Mouse (Mus musculus): ENCODE results near the gene Rasgef1b.
A peak's percentile ranks its signal among the peaks of the same experiment; 100 is the strongest.

Rasgef1b gene

DNA sequence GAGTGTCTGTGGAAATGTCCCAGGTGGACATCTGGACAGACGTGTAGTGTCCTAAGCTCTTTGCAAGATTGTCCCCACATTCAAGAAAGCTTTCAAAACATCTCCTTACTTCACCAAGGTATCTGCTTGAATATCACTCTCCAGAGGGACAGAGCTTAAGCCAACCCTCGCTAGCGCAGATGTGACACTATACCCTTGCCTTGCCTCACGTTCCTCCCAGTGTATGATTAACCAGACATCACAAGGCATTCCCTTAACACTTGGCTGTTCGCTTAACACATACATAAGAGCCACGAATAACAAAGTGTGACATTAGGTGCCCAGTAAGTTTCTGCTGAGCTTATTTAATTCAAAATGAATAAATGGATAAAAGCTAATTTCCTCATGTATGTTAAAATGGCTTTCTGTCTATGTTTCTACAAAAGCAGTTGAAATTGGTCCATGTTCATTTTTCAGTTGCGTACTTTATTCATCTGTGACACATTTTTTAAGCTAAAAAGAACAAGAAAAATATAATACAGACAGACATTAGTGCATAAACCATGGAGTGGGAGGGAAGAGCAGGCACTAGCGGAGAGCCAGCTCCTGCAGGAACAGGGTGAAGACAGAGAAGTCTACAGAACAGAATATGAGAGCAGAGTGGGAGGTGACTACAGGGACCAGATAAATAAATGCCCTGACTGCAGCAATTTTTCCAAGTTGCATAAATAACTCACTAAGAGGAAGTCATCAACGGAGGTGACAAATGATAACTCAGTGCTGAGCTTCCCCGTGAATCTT lies 126.4 kb downstream of the Rasgef1b start:
- DNase-seq (ENCODE audit: low spot score in 2 of 2): no peak

DNA sequence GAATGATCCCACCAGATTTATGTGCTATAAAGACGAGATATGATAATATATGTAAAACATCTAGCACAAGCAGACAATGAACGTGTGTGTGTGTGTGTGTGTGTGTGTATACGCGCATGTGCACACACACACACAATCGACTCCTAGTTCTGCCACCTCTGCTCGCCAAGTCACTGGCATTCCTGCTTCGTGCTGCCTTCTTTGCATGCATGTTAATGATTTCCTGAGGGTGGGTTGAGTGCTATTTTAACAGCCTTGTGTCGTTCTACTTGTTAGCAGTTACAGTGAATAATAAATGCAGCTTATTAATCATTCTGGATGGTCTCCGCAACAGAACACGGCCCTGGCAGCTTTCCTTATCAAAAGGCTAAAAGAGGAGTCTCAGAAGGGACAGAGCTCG lies 129.5 kb downstream of the Rasgef1b start:
- no peak for DNase-seq (ENCODE audit: low spot score in 2 of 2)

DNA sequence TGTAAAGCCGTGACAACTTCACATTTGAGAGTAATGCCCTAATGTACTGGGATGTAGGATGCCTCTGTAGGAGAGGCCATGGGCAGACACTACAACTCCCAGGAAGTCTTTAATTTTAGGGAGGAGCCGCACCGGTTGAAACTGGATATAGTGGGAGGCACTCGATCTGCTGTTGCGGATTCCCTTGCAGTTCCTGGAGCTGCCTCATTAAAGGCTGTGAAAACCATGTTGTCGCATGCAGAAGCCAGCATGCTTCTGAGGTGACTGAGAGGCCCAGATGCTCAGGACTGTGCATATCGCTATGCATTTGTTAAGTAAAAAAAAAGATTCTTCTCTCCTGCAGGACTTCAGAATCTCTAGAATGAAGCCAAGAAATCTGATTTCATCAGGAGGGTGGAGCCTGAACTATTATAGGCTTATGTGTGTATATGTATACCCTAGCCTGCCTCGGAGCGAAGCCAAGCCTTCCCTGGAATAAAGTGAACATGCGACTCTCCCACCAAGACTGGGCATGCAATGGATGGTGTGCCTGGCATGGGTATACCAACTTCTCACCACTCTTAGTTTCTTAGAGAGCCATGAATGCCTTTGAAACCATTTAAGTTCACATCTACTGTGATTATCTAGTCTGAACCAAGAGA lies 130.3 kb downstream of the Rasgef1b start:
- DNase-seq (ENCODE audit: low spot score in 2 of 2): no peak

DNA sequence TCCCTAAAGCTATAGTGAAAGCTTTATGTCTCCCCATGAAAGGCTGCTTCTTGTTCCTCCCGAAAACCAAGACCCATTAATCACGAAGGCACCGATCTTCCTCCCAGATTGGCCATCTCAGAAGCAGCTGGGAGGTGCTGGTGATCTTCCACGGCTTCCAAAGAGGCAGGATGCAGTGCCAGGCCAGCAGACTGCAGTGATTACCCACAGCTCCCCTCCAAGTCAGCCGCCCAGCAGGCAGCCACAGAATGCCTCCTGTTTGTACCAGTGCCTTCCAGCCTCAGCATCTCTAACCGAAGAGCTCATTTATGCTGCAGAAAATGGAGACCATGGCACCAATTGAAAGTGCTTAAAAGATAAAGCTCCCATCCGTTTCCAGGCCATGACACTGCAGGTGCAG lies 131.2 kb downstream of the Rasgef1b start:
- DNase-seq (ENCODE audit: low spot score in 2 of 2): no peak

DNA sequence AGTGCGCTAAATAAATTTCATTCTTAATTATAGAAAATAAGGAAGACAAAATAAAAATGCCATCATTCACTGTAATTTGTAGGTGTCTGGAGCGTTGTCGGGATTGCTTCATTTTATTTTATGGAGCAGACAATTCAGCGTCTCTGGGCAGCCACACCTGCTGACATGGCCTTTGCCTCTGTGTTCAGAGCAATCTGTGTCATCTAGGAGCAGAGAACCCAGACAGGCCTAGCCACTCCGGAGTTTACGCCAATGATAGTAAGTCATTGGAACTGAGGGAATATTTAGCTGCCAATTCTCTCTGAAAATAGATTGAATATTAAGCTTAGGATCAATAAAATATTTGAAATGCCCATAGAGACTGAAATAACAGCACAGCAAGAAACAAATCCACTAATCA lies 137.5 kb downstream of the Rasgef1b start:
- DNase-seq (ENCODE audit: low spot score in 2 of 2): no peak

DNA sequence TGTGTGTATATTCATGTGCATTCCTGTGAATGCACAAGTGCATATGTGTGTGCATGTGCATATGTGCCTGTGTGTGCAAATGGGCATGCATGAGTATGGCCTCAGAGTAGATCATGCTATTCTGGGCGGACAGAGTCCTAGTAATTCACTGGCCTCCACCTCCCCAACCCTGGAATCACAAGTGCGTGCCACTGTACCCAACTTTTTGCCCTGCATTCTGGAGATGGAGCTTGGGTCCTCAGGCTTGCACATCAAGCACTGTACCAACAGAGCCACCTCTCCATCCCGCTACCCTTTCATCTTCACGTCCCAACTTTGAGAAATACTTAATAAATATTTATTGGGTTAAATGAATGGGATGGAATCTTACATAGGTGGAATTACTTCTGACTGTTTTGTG lies 138.3 kb downstream of the Rasgef1b start:
- DNase-seq (ENCODE audit: low spot score in 2 of 2): no peak

DNA sequence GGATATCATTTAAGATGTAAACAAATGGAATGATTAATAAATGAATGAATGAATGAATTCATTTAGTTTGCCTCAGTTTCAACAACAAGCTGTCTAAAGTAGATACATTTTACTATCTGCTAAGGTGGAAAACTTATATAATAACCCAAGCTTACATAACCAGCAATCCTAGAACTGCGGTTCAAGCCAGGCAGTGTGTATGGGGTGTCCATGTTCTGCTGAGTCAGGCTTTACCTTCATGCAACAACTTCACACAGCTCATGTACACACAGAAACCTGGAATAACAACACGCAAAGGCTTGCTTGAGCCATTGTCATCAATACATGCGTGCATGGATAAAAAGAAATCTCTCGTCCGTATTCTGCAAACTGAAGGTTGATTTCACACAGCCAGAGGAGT lies 140.9 kb downstream of the Rasgef1b start:
- no peak for DNase-seq (ENCODE audit: low spot score in 2 of 2)

DNA sequence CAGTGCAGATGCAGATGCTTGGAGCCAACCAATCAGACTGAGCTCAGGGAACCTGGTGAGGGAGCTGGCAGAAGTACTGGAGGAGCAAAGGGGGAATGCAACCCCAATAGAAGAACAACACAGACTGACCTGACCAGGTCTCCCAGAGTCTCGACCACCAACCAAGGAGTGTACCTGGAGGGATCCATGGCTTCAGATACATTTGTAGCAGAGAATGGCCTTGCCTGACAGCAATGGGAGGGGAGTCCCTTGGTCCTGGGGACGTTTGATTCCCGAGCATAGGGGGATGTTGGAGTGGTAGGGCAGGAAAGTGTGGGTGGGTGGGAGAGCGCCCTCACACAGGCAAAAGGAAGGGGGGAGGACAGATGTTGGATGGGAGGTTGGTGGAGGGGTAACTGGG lies 141.3 kb downstream of the Rasgef1b start:
- no peak for DNase-seq (ENCODE audit: low spot score in 2 of 2)

DNA sequence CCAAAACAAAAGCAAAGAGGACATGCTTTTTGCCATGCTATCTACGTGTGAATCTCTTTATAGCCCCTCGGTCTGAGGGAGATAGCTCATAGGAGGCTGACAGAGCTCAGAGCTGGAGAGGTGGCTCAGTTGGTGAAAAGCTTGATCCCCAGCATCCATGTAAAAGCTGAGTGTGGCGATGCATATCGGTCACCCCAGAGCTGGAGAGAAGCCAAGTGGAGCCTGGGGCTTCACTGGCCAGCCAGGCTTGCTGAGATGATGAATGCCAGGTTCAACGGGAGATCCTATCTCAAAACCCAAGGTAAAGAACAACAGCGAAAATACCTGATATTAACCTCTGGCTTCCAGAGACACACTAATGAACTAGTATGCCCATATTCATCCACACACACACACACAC lies 142.6 kb downstream of the Rasgef1b start:
- DNase-seq (ENCODE audit: low spot score in 2 of 2): no peak

DNA sequence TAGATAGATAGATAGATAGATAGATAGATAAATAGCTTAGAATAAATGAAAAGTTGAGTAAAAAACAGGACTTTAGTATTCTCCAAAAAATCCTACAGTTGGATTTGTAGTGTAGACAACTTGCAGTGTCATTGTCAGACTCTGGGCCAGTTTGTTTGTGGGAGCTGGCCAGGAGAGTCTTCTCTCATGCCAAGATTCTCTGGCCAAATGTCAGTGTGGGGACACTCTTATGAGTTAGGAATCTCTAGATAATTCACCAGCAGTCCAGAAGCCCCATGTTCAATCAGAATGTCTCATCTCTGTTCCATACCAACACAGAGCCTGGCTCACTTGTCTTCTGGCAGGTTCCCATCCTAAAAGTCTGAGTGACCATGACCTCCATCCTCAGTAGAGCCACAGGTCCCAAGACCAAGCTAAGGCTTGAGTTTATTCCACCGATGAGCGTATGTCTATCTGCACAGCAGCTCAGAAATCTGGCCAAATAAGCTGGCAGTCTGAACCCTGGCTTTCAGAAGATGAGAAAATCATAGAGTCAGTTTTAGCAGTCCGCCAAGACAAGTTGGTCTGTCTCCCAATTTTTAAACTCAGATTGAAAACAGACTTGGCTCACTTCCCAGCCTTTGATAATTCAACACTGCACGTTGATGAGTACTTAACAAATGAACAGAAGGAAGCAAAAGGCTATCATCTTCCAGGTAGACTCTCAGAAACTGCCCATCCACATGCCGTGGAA lies 143.5 kb downstream of the Rasgef1b start:
- DNase-seq (ENCODE audit: low spot score in 2 of 2): no peak

DNA sequence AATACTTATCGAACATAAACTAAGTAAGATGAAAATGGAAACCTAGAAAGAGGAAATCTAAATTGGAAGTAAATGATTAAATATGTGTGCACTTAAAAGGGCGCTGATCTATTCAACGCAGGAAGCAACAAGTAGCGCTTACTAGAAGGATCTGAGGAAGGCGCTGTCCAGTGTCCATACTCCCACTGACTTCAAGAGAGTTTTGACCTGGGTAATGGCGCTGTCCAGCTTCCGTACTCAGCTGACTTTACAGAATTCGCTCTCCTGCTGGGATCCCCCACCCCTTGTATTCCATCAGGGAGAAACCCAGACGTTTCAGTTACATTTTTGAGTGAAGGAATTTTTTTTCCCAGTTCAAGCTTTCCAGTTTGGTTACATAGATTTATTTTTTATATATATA lies 144.6 kb downstream of the Rasgef1b start:
- DNase-seq (ENCODE audit: low spot score in 2 of 2): no peak

DNA sequence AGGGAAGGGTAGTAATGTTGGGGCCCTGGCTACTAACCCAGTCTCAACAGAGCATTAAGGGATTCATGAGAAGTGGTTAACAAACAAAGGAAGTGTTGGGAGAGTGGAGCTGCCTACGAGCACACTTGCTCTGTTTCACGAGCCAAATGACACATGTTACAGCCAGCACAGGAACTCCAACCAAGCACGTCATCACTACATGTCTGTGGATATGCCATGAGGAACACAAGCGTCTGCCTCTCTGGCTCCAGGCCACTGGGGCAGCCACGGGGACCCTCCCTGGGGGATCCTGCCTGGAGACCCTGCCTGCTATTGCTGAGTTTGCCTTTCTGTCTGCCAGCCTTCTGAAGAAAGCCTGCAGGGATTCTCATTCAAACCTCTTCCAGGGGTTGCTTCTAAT lies 146.8 kb downstream of the Rasgef1b start:
- DNase-seq (ENCODE audit: low spot score in 2 of 2): no peak

DNA sequence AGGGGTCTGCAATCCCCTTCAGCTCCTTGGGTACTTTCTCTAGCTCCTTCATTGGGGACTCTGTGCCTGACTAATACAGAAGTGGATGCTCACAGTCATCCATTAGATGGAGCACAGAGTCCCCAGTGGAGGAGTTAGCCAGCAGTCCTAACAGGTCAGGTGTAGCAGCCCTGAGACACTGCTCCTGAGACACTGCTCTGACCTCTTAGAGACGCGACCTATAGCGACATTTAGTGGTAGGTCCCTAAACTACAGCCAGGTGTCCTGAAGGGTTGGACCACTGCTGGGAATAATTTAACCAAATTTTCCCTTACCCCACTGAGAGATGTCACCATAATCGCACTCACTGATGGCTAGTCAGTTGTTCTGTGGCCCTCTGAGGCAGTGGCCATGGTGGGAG lies 150.2 kb downstream of the Rasgef1b start:
- peak in 1 of 2 experiments; percentile 21 for DNase-seq (ENCODE audit: low spot score in 2 of 2)

DNA sequence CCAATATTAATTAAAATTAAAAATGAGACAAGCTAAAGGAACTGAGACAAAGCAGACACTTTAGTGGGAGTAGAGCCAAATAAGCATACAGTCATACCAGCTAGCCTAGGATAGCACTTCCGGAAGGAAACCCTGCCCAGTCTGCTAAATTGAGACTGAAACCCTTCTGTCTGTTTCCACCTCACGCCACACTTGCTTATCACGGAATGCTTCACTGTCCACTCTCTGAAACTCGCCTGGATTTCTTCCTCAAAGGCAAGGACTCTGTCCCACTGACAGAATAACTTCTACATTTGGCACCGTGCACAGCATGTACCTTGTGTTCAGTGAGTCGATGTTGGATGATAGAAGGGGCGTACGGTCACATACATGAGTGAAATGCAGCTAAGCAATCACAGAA lies 153.0 kb downstream of the Rasgef1b start:
- no peak for DNase-seq (ENCODE audit: low spot score in 2 of 2)

DNA sequence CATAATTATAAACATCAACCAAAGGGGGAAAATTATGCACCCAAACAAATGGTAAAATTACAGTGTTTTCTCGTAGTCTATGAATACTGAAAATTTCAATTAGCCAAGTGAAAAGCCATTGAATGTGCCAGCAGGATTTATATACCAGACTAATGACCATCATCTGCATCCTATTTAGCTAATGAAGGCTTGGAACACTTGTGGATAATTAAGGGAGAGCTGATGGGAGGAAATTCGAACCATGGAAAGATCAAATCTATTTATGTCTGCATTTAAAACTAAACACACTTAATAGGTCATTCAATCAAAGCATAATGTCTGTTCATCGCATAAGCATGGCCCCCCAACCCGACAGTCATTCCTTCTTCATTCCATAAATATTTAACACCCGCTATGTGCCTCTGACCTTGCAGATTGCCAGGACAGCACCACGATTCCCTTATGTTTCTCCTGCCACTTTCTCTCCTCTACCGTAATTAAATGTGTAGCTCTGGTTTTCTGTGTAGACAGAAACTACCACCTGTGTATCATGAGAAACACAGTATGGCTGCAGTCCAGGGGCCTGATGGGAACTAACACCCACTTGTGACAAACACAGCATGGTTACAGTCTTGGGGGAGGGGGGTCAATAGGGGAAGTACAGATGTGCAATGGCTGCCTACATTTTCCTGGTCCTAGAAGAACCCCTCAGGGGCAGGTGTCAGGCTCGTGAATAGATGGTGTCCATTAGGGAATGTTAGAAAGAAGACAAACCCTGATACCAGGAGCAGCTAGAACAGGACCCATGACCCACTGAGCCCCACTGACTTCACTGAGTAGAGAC lies 164.2 kb downstream of the Rasgef1b start:
- DNase-seq (ENCODE audit: low spot score in 2 of 2): no peak

DNA sequence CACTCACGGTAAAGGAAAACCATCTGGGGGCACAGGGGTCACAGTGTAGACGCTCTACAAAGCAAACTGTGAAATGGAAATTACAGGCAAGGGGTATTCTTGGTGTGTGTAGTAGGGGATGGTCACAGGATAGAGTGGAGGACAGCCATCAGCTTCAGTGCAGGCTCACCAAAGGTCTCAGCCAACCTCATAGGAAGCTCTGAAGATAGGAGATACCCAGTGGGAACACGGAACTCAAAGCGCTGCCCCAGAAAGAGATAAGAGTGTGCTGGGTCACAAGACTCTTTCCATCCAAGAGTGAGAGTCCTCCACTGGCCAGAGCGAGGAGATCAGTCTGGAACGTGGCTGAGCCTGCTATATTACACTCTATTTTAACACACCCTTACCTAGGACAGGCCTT lies 166.8 kb downstream of the Rasgef1b start:
- no peak for DNase-seq (ENCODE audit: low spot score in 2 of 2)

DNA sequence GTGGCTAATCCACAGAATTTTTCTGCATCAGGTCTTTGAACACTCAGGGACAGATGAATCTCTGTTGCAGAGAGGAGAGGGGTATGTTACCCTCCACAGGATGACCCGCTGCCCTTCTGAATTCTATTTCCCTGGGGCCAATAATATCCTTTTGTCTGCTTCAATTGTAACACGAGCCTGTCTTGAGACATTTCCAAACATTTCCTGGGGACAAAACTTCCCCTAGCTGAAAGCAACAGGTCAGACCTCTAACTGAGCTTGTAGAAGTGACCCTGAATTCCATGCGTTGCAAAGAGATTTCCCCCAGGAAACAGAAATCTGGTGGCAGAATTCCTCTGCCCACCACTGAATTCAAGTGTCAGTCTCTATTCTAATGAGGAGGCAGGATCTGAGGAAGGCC lies 169.1 kb downstream of the Rasgef1b start:
- DNase-seq (ENCODE audit: low spot score in 2 of 2): no peak

DNA sequence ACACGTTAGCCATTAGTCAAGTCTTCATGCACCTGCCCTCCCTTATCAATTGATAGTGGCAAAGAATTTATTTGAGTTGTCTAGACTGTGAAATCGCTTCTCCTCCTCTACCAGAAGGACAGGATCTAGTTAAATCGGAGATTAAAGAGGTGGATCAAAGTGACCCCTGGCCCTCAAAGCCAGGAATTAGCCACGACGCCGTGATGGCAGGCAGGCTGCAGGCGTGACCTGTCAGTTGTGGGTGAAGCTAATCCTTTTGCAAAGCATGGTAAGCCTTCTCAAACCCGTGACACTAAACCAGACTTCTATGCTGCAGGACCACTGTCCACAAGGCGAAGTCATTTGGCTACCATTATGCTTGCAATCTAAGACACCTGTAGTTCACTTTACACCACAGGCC lies 170.6 kb downstream of the Rasgef1b start:
- DNase-seq (ENCODE audit: low spot score in 2 of 2): no peak

DNA sequence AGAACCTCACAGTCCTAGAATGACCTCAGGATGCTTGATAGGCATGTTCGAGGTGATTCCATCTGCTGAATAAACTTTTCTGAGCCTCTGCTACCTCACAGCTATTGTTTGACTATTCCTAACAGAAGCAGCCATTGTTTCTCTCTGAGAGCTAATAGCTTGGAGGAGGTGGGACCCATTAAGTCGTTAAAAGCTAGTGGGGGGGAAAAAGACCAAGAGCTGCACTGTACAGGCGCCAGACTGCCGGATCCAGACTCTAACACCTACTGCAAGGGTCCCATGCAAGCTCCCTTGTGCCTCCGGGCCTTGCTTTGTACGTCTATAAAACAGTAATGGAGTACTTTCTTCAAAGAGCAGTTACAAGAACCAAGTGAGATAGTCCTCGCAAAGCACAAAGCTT lies 176.2 kb downstream of the Rasgef1b start:
- DNase-seq (ENCODE audit: low spot score in 2 of 2): no peak

DNA sequence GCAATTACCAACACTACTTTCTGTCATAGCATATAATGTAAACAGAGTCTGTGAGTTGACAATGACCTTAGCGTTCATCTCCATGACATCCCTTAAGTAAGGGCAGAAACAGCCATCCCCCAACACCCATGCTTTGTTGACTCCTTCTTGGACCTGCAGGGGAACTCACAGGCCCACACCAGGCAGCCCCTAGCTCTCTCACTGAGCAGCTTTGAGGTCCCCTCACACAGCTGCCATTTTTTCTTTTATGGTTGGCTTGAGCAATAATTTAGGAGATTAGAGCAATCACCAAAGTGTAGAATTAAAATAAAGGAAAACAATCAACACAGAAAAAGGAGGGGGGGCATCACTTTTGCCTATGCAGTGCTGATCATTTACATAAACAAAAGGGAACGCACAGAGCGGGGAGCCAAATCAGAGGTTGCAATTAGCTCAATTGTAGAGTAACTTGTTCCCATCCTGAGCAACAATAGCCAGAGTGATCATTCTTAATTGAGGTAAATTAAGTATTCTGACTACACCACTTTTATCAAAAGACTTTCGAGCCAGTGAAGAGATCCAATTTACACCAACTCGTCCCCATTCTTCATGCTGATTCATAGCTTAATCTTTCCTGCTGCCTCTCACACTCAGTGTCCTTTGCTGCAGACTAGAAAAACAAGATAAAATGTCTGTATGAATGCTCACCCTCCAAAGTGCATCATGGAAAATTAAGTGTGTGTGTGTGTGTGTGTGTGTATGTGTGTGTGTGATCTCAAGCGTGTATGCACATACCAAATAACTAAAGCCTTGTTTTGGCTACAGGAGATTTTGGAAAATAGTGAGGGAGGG lies 184.0 kb downstream of the Rasgef1b start:
- DNase-seq (ENCODE audit: low spot score in 2 of 2): no peak

Data from frontal cortex, postnatal 25 days (tissue).